Mouse (Mus musculus) thymus, adult 2 months (tissue): ENCODE measurements around the gene Map3k5. TPM values are rescaled to one million over a fixed set of nuclear protein-coding genes. Genes with fewer than 3 reads are reported as not detected.
"Not testable (repeated sequence)": the region's sequence is repeated elsewhere in the genome, so short reads cannot be mapped to it uniquely, and the experiment has no call there.

Experiments
- DNase-seq: peaks from one replicate; pipeline ENCODE4 v3.0.0; 2021
- H3K27ac ChIP-seq: fragments of 200-500 bp; 2 replicates; pipeline ENCODE4 v1.5.1; 2012; ENCODE audit warnings: low read length, control low read depth; ENCODE audit not compliant: control insufficient read depth, insufficient read depth
- H3K27me3 ChIP-seq: fragments of 200-500 bp; 2 replicates; pipeline ENCODE4 v1.6.1; 2012; ENCODE audit warnings: mild to moderate bottlenecking, low read length, moderate library complexity, mixed read lengths; ENCODE audit not compliant: control insufficient read depth, insufficient read depth
- H3K36me3 ChIP-seq: fragments of 200-500 bp; 2 replicates; pipeline ENCODE4 v1.6.1; 2012; ENCODE audit warnings: mild to moderate bottlenecking, low read length, moderate library complexity; ENCODE audit not compliant: control insufficient read depth, insufficient read depth
- H3K4me1 ChIP-seq: fragments of 200-500 bp; replicated peaks from 2 replicates; pipeline ENCODE4 v1.6.1; 2012; ENCODE audit warnings: low read length; ENCODE audit not compliant: control insufficient read depth, insufficient read depth
- H3K4me3 ChIP-seq: fragments of 200-500 bp; 2 replicates; pipeline ENCODE4 v1.5.1; 2012; ENCODE audit warnings: mild to moderate bottlenecking, low read length, control low read depth, moderate library complexity; ENCODE audit not compliant: control insufficient read depth, insufficient read depth
- CTCF ChIP-seq: fragments of 200-500 bp; IDR thresholded peaks from 2 replicates; pipeline ENCODE4 v1.5.1; 2012; ENCODE audit warnings: mild to moderate bottlenecking, control low read depth, low read length, moderate library complexity, borderline replicate concordance; ENCODE audit not compliant: control insufficient read depth, poor library complexity, insufficient read depth; ENCODE audit errors: extremely low read depth
- POLR2A ChIP-seq: fragments of 200-500 bp; IDR thresholded peaks from 2 replicates; pipeline ENCODE4 v1.6.1; 2012; ENCODE audit warnings: mild to moderate bottlenecking, low read length, control low read depth, moderate library complexity; ENCODE audit not compliant: control insufficient read depth, poor library complexity, insufficient read depth; ENCODE audit errors: extremely low read depth
- WGBS: fragments of 180-500 bp; shearing (Covaris S2); methylation state at CpG from one replicate; pipeline ENCODE4 v1.1.7; 2018; 5-methylcytosine and 5-hydroxymethylcytosine counted together
- polyA plus RNA-seq: library from polyadenylated mRNA; depleted of rRNA; stranded (reverse); fragments of >200 nt; gene quantifications from 2 replicates; pipeline ENCODE4 v1.2.3, GENCODE M21; 2012

The Map3k5 gene
- polyA plus RNA-seq, 1 experiment = 3.5 TPM

DNA sequence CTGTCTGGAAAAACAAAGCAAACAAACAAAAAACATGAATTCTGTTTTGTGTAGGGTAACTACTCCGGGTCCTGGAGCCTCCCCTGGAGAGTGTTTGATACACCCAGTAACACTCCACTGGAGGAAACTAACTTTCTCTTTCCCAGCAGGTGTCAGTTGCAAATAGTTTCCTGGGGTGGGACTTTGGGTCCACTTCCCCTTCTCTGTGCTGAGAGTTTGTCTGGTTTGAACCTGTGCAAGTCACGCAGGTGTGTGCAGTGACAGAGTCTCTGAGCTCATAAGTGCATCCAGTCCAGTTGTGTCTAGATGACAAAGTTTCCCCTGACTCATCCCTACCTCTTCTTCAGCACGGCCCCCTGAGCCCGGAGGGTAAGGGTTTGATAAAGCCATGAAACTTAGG is 20.5 kb upstream of the Map3k5 start:
- no peaks in the 10 kb centered on the region for H3K4me1 ChIP-seq
- no peak for DNase-seq
- H3K36me3 ChIP-seq = no peaks in the 10 kb centered on the region
- H3K27ac ChIP-seq = no peak overlapping the region
- TF ChIP-seq POLR2A = no peak
- TF ChIP-seq CTCF = no peak
- WGBS = 35% methylated on average over 4 of the region's 4 CpGs
- no peak overlapping the region for H3K4me3 ChIP-seq
- no peaks in the 10 kb centered on the region for H3K27me3 ChIP-seq

DNA sequence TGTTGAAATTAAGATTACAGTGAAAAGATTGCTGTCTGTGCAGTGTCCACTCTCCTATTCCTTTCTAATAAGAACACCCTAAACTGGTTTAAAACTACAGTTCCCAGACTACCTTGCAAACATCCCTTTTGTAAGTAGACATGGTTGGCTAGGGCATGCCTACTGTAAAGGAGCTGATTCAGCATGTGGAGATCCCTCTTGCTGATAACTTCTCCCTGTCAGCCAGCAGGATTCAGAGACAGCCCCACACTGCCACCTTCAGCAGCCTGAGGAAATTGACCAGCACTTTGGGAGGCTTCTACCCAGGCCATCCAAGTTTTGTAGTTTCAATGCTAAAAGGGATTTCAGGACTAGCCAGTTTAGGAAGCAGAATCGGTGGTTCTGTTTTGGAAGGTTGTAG is 19.0 kb upstream of the Map3k5 start:
- H3K4me3 ChIP-seq = no peak overlapping the region
- TF ChIP-seq POLR2A (no peak), CTCF (no peak)
- peak; percentile 31 for DNase-seq
- H3K36me3 ChIP-seq = no peaks in the 10 kb centered on the region
- H3K4me1 ChIP-seq = no peaks in the 10 kb centered on the region
- 41% methylated on average over 1 of the region's 1 CpGs for WGBS
- no peak overlapping the region for H3K27ac ChIP-seq
- H3K27me3 ChIP-seq = no peaks in the 10 kb centered on the region

DNA sequence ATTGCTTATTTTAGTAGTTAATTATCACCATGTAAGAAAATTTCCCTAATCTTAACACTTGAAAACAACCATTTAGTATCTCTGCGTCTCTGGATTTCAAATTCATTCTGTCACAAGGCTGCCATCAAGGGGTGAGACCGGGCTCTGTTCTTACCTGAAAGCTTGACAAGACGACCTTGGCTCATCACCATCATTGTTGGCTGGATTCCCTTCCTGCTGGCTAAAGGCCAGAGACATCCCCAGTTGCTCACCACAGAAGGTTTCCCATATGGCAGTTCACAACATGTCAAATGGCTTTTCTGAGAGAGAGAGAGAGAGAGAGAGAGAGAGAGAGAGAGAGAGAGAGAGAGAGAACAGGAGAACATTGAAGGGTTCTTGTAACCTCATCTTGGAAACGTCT is 11.9 kb upstream of the Map3k5 start:
- Histone ChIP-seq H3K4me3 (no peak overlapping the region), H3K27me3 (no peaks in the 10 kb centered on the region), H3K27ac (no peak overlapping the region), H3K36me3 (no peaks in the 10 kb centered on the region), H3K4me1 (no peaks in the 10 kb centered on the region)
- 72% methylated on average over 4 of the region's 4 CpGs for WGBS
- no peak for TF ChIP-seq POLR2A
- no peak for DNase-seq

DNA sequence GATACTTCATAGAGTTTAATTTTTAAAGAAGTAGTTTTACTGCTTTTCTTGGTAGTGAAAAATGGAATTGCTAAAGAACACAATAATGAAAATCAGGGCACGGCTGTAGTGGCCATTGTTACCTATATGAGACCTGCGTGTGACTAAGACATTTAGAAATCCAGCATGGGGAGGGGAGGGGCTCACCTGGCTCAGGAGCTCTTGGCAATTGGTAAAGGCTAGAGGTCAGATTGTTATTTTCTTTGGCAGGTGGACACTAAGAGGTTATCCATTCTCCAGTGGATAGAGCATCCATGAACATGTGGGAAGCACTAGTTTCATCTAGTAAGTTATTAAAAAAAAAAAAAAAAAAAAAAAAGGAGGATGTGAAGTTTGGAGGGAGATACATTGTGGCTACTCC is 10.0 kb upstream of the Map3k5 start:
- Histone ChIP-seq H3K36me3 (no peaks in the 10 kb centered on the region), H3K27me3 (no peaks in the 10 kb centered on the region), H3K4me3 (no peak overlapping the region), H3K4me1 (no peaks in the 10 kb centered on the region), H3K27ac (no peak overlapping the region)
- TF ChIP-seq POLR2A (no peak), CTCF (no peak)
- DNase-seq = no peak
- 98% methylated on average over 2 of the region's 2 CpGs for WGBS

DNA sequence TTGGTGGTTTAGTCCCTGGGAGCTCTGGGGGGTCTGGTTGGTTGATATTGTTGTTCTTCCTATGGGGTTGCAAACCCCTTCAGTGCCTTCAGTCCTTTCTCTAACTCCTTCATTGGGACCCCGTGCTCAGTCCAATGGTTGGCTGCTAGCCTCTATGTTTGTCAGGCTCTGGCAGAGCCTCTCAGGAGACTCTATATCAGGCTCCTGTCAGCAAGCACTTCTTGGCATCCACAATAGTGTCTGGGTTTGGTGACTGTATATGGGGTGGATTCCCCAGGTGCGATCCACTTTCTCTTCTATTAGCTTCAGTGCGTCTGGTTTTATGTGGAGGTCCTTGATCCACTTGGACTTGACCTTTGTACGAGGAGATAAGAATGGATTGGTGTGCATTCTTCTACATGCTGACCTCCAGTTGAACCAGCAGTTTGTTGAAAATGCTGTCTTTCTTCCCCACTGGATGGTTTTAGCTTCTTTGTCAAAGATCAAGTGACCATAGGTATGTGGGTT is 7.8 kb upstream of the Map3k5 start:
- not testable (repeated sequence) for H3K27me3 ChIP-seq, DNase-seq, H3K36me3 ChIP-seq, H3K4me3 ChIP-seq, H3K27ac ChIP-seq, H3K4me1 ChIP-seq
- 95% methylated on average over 4 of the region's 4 CpGs for WGBS

DNA sequence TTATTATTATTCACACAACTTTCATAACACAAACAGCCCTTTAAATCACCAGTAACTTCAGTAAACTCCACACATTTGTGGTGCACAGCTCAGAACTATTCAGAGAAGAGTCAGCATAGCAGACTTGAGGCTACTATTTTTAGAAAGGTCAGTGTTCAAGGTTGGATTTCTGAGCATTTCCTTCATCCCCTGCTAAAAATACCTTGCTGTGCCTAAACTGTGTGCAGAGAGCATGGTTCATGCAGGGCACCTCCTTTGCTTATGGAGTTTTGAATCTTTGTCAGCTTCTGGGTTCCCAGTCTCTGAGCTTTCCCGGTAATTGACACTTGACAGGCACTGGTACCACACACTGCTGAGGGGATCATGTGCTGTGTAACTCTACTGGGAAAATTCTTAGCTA is 6.1 kb upstream of the Map3k5 start:
- Histone ChIP-seq H3K27me3 (no peaks in the 10 kb centered on the region), H3K4me1 (no peaks in the 10 kb centered on the region), H3K27ac (no peak overlapping the region), H3K36me3 (no peaks in the 10 kb centered on the region), H3K4me3 (no peak overlapping the region)
- DNase-seq = no peak
- no peak for TF ChIP-seq POLR2A
- no peak for TF ChIP-seq CTCF
- 92% methylated on average over 1 of the region's 1 CpGs for WGBS

DNA sequence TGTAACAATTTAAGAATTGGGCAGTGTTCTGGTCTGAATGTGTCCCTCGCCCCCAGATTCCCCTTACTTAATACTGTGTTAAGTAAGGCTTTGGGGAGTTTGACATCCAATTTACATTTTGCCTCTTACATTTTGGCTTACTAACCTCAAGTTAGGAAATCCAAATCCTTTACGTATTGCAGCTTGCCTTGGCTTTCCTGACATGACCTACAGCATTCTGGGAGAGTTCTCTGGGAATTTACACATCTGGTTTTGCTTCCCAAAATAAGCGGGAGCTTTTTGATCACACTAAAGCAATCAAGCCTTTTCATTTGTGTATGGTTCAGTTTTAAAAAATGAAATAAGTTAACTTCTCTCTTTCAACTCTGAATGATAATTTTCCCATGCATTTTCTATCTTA is 1.3 kb upstream of the Map3k5 start:
- H3K4me1 ChIP-seq = peaks cover 13% of the 10 kb centered on the region
- WGBS = 78% methylated on average over 3 of the region's 3 CpGs
- H3K27me3 ChIP-seq = no peaks in the 10 kb centered on the region
- DNase-seq = no peak
- no peak overlapping the region for H3K4me3 ChIP-seq
- H3K36me3 ChIP-seq = no peaks in the 10 kb centered on the region
- no peak for TF ChIP-seq POLR2A
- no peak for TF ChIP-seq CTCF
- H3K27ac ChIP-seq = no peak overlapping the region
